Mouse (Mus musculus) lung, adult 2 months (tissue): Measurements from ENCODE around the gene Celf1. TPM values are rescaled to one million over a fixed set of nuclear protein-coding genes. Genes with fewer than 3 reads are reported as not detected.

ENCODE experiments used
- DNase-seq: peaks from one replicate; pipeline ENCODE4 v3.0.0; 2022
- H3K4me1 ChIP-seq: fragments of 200-500 bp; 2 replicates; pipeline ENCODE4 v1.6.1; 2011; ENCODE audit warnings: low read length; ENCODE audit not compliant: control insufficient read depth, insufficient read depth
- H3K4me3 ChIP-seq: fragments of 200-500 bp; replicated peaks from 2 replicates; pipeline ENCODE3; 2011; ENCODE audit warnings: low read depth, mild to moderate bottlenecking, control low read depth, low read length; ENCODE audit errors: extremely low read depth
- CTCF ChIP-seq: fragments of 200-500 bp; IDR thresholded peaks from 2 replicates; pipeline ENCODE4 v1.5.1; 2011; ENCODE audit warnings: mild to moderate bottlenecking, low read length, control low read depth; ENCODE audit not compliant: insufficient read depth
- POLR2A ChIP-seq: fragments of 200-500 bp; IDR thresholded peaks from 2 replicates; pipeline ENCODE4 v1.6.1; 2011; ENCODE audit warnings: low read depth, mild to moderate bottlenecking, control low read depth, low read length, borderline replicate concordance; ENCODE audit errors: extremely low read depth
- WGBS: fragments of 180-500 bp; shearing (Covaris S2); methylation state at CpG from one replicate; pipeline ENCODE4 v1.1.7; 2018; 5-methylcytosine and 5-hydroxymethylcytosine counted together
- polyA plus RNA-seq: library from polyadenylated mRNA; depleted of rRNA; stranded (reverse); fragments of >200 nt; gene quantifications from 2 replicates; pipeline ENCODE4 v1.2.3, GENCODE M21; 2012

Celf1 gene
- polyA plus RNA-seq, 1 experiment = 36.2 TPM

DNA sequence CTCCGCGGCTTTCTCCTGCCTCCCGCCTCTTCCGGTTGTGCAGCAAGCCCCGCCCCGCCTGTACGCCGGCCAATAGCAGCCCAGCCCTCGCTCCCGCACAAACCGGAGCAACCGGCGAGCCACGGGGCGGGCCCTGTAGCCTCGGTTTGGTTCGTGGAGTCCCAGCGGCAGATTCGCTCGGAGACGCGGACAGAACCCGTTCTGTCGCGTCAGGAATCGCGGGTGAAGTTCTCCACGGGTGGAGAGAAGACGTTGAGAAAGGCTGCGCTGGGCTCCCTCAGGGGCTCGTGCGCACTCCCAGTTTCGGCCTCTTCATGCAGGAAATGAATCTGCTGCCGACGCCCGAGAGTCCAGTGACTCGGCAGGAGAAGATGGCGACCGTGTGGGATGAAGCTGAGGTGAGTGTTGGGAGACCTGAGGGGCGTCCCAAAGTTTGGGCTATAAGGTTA is 113.8 kb downstream of the Celf1 start, which contains the start of gene Psmc3:
Gene Psmc3, plus strand, starts transcription at position 76 of the 449 bp plus-strand sequence.
- peak within 1 kb of the TSS; percentile 72 for H3K4me3 ChIP-seq
- WGBS = under 1% methylated on average over 40 of the region's 40 CpGs
- H3K4me1 ChIP-seq = peaks cover 4% of the 10 kb centered on the region
- peak; percentile 97 for DNase-seq
- no peak for TF ChIP-seq CTCF
- TF ChIP-seq POLR2A = peak; percentile 69

- TF ChIP-seq CTCF = no peak
- no peak for TF ChIP-seq POLR2A
- WGBS = 90% methylated on average over 5 of the region's 5 CpGs
- no peak for DNase-seq
- no peak overlapping the region for H3K4me3 ChIP-seq
- H3K4me1 ChIP-seq = peaks cover 6% of the 10 kb centered on the region
These were observed 118.3 kb downstream of the Celf1 start for GRCm38 (mm10) chr2:91058435-91058834.

DNA sequence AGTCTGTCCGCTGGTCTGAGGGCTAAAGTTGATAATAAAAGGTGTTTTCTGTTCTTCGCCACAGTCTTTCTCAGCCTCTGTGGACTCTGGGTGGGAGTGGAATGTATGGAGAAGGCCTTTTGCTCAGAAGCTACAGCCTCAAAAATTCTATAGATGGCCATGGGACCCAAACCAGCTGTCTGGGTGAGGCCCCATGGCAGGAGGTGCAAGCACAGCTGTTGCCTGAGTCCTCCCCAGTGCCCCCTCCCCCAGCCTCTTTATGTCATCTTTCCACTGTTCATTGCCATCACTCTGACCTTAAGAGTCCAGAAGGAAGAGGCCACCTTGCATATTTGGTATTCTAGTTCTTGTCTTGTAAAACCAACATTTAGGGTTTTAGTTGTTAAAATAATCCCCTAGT is 119.2 kb downstream of the Celf1 start:
- TF ChIP-seq CTCF = no peak
- TF ChIP-seq POLR2A = no peak
- WGBS = 100% methylated on average over 2 of the region's 2 CpGs

GRCm38 (mm10) chr2:91060544-91061355 is 120.6 kb downstream of the Celf1 start:
- no peak overlapping the region for H3K4me3 ChIP-seq
- peak; percentile 31 for DNase-seq
- WGBS = 78% methylated on average over 10 of the region's 10 CpGs

More for the DNA sequence above, 119.2 kb downstream of the Celf1 start:
- Histone ChIP-seq H3K4me3 (no peak overlapping the region), H3K4me1 (peaks cover 6% of the 10 kb centered on the region)
- no peak for DNase-seq

DNA sequence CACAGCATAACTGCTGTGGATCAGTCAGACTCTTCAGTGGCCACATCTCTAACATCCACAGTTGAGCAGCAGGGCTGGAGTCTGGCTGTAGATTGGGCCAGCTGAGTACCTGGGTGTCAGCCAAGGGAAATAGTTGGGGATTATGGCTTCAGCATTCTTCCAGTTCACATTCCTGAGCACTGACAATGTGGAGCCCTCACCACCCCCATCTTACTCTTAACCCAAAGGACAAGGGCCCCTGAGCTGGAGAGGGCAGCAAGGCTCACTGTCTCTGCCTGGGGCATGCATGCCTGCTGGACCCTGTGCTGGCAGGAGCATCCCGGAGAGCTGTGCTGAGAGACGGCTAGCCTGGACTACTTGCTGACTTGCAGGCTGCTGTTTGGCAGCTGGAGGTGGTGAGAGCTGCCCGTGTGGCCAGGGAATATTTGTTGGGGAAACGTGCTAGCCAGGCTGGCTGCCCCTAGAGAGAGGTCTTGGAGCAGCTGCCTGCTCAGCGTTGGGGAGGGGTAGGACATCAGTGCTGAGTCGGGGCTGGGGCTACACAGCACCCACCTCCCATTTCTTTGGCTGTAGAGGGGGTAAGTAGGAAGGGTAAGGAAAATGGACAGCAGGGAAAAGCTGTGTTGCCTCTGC is 121.8 kb downstream of the Celf1 start:
- DNase-seq = peak; percentile 36
- peaks cover 2% of the 10 kb centered on the region; the same call in 1 of the 2 replicates for H3K4me1 ChIP-seq
- no peak overlapping the region for H3K4me3 ChIP-seq
- TF ChIP-seq POLR2A (no peak), CTCF (no peak)
- WGBS = 63% methylated on average over 6 of the region's 6 CpGs

More at GRCm38 (mm10) chr2:91060544-91061355, 120.6 kb downstream of the Celf1 start:
- peaks cover 2% of the 10 kb centered on the region; the same call in 1 of the 2 replicates for H3K4me1 ChIP-seq
- TF ChIP-seq CTCF = peak; percentile 58
- no peak for TF ChIP-seq POLR2A

- DNase-seq = no peak
- TF ChIP-seq POLR2A (no peak), CTCF (no peak)
- WGBS = 90% methylated on average over 16 of the region's 16 CpGs
- peaks cover 2% of the 10 kb centered on the region; the same call in 1 of the 2 replicates for H3K4me1 ChIP-seq
- H3K4me3 ChIP-seq = no peak overlapping the region
These were observed 122.8 kb downstream of the Celf1 start for GRCm38 (mm10) chr2:91062779-91063606.

DNA sequence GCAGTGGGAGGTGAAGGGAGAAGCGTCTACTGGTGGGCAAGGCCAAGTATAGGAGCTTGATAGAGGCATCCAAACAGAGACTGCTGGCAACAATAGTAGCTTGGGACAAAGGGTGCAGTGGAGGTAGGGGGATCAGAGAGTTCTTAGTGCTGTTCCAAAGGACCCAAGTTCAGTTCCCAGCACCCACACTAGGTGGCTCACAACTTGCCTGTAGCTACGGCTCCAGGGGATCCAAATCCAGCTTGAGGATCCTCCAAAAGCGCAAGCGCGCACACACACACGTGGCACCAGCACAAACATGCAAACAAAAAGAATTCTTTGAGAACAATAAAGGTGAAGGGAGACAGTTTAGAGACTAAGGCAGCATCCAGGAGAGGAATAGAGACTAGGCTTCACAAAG is 124.0 kb downstream of the Celf1 start:
- no peak for DNase-seq
- WGBS = 85% methylated on average over 6 of the region's 6 CpGs
- TF ChIP-seq POLR2A (no peak), CTCF (no peak)
- Histone ChIP-seq H3K4me1 (peaks cover 5% of the 10 kb centered on the region), H3K4me3 (no peak overlapping the region)

- DNase-seq = peak; percentile 39
- 32% methylated on average over 3 of the region's 3 CpGs for WGBS
- no peak for TF ChIP-seq POLR2A
- TF ChIP-seq CTCF = peak; percentile 70
These were observed 125.4 kb downstream of the Celf1 start for GRCm38 (mm10) chr2:91065544-91065943.

DNA sequence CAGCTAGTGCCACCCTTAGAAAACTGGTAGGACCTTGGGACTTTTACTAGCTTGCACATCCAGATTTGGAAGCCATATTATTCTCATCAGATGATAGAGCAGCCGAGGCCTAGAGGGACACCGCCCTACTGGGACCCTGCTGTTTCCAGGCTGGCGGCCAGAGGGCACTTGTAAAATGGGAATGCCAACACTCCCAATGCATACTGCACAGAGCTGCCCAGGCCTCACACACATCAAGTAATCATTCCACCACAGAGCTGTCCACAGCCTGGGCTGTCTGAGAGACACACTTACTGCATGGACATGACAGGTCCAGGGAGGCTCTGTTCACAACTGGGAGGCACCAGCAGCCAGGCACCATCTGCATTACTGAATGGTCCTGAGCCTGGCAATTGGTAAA is 126.3 kb downstream of the Celf1 start:
- Histone ChIP-seq H3K4me3 (no peak overlapping the region), H3K4me1 (peaks cover 12% of the 10 kb centered on the region)
- WGBS = 84% methylated on average over 3 of the region's 3 CpGs
- DNase-seq = no peak
- no peak for TF ChIP-seq POLR2A
- TF ChIP-seq CTCF = no peak

More at GRCm38 (mm10) chr2:91065544-91065943, 125.4 kb downstream of the Celf1 start:
- no peak overlapping the region for H3K4me3 ChIP-seq
- peaks cover 5% of the 10 kb centered on the region for H3K4me1 ChIP-seq
